Mouse (Mus musculus) liver, adult 2 months (tissue): ENCODE data around the gene Zbtb9.

Source experiments
- CTCF ChIP-seq: fragments of 200-500 bp; IDR thresholded peaks from 2 replicates; pipeline ENCODE4 v1.5.1; 2011; ENCODE audit warnings: low read depth, low read length, control low read depth
- POLR2A ChIP-seq: fragments of 200-500 bp; IDR thresholded peaks from 2 replicates; pipeline ENCODE4 v1.6.1; 2011; ENCODE audit warnings: low read length, control low read depth; ENCODE audit not compliant: insufficient read depth; ENCODE audit errors: extremely low read depth

DNA sequence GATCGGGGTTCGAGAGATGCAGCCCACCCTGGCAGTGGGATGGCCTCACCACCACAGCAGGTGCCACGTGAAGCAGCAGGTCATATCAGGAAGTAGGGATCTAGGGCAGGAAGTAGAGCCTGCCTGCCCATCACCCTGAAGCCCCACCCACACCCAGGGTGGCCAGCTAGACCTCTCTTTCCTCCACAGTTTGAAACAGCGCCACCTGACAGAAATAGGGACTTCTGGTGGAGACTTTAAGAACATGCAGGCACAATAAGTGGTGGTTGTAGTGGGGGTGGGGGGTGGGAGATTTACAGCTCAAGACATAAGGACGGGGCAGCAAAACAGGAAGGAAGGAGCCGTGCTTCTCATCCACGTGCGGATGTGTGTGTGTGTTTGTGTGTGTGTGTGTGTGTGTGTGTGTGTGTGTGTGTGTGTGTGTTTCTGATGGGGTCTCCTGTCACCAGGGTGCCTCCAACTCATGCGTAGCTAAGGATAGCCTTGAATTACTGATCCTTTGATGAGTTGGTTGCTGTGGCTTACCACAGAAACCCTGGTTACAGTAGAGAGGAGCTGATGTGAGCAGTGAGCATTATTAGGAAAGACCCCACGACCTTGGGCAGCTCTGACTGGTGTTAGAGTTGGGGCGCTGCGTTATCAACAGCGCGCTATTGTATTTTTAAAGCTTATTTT, 39.2 kb downstream of the Zbtb9 start:
- TF ChIP-seq POLR2A (no peak), CTCF (no peak)
